Mouse (Mus musculus) testis, postnatal 14 days (tissue): ENCODE data around the gene Cyth3.

ENCODE experiments used
- DNase-seq: peaks from one replicate; pipeline ENCODE4 v3.0.0; 2021; ENCODE audit warnings: low spot score

The Cyth3 gene

DNA sequence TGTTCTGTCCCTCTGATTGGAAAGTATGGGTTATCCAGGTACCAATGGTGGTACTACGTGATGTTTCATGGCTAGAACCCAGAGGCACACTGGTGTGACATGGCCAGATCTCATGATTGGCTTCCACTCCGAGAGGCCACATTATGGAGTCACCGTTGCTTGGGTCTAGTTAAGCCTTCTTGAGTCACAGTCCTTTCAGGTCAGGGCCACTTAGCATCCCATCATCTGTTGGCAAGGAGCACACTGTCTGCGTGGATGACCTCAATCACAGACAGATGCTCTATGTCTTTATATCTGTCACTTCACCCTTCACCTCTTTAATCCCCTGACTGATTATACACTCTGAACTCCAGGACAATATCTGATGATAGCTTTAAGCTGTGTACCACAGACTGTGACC is 6.1 kb upstream of the Cyth3 start:
- DNase-seq = no peak

DNA sequence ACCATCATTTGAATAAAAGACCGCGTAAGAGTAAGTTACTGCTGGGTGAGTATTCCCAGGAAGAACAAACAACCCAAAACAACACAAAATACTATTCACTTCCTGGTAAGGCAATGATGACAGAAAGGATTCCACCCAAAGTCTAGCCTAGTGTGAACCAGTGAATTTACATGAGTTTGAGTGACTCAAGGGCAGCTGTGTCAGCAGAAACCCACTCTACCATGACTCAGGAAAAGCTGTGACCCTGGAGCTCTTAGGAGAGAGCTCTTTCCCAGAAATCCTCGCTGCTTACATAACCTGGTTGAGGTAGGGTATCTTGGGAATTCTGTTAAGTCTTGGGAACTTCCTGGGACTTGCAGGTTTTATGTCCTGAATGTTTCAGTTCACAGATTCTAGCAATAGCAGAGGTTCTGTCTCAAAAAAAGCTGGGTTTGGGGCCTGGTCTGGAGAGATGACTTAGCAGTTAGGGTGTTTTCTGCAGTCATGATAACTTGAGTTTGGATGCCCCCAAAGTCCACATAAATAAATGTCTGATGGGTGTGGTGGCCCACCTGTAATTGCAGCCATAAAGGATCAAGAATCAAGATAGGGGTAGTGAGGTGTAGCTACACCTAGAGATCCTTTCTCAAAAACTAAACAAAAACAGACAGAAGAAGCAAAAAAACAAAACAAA is 5.5 kb upstream of the Cyth3 start:
- no peak for DNase-seq

DNA sequence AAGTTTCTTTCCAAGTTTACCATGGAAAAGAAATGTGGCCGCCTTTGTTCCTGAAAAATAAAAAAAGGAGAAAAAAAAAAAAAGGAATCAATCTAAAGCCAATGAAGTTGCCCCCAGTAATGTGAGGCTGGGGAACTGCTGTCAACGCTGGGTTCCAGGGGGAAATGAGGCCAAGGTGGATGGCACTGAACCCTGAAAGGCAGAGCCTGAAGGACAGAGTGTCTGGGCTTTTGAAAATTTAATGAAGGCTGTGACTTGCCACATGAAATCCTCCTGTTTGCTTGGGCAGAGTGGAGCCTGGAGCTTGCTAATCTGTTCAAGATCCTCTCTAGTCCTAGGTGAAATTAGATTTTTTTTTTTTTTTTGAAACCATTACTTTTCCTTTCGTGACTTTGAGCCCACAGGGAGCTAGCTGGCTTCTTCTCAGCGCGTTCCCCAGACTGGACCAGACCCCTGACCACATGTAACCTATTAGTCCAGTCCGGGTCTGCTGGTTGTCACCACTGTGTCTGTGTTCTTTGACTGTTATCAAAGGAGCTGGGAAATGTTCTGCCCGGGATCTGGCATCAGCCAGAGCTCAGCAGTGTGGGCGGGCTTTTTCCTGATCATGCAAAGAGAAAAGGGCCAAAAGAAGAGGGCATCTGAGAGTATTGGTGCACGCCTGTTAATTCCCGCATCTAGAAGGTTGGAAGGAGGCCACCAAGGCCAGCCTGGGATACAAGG is 4.6 kb upstream of the Cyth3 start:
- DNase-seq = no peak

DNA sequence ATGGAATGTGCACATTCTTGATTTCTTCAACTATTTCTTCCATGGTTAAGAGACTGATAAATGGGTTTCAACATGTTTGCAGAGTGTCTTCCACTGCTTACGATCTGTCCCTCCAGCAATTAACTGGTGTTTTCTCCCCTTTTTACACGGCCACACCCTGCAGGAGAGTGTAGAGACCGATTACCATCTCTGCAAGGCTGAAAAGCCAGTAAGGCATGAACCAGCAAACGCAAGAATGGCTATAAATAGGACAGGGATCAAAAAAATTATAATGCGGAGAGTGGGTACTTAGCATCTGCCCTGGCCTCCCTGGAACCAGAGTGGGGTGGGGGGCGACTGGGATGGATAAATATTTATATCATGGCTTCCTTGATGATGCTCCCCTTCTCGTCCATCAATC is 3.7 kb upstream of the Cyth3 start:
- DNase-seq = no peak

DNA sequence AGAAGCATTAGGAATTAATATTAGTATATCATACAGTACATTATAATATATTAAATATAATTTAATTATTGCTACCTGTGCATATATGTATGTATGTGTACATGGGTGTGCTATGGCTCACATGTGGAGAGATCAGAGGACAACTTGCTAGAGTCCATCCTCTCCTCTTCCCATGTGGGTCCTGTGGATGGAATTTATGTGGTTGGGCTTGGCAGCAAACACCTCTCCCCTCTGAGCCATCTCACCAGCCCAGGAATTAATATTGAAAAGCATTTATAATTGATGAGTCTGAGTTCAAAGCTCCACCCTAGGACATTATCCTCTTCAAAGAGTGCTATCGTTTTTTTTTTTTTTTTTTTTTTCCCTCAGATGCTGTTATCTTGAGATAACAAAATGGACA is 2.1 kb upstream of the Cyth3 start:
- DNase-seq = no peak

DNA sequence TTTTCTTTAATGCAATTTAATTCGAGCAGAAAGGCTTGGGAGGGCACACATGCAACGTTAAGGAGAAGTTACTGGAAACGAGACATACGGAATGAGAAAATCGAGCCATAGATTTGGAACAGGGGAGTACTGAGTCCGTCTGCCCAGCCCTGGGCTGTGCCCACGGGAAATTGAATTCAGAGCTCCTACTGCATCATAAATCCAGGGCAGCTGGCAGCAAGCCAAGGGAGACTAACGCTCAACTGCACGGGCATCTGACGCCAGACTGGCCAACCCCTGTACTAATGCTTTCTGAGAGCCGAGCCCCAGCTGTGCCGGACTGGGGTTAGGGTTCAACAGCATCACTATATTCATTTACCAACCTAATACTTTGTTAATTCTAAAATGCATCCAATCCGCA is 1.3 kb upstream of the Cyth3 start:
- DNase-seq = no peak

DNA sequence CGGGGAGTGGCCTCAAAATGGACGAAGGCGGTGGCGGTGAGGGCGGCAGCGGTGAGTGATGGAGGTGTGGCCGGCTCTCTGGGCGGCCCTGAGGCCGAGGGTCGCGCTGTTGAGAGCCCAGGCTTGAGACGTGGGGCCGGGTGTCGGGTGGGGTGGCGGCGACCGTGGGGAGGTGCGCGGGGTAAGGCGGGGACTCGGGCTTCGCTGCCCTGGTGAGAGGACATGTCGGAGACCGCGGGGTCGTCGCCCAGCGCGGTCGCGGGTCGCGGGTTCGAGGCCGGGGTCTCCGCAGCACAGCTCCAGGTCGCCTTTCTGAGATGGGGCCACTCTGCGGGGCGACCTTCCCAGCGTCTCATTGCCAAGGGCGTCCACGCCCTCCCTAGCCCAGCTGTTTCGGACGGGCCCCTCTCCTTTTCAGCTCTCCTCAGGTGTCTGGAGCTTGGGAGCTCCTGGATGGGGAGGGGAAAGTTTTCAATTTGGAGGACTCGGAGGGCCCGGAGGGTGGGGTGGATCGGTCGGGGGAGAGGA is 440 bp downstream of the Cyth3 start:
- no peak for DNase-seq

DNA sequence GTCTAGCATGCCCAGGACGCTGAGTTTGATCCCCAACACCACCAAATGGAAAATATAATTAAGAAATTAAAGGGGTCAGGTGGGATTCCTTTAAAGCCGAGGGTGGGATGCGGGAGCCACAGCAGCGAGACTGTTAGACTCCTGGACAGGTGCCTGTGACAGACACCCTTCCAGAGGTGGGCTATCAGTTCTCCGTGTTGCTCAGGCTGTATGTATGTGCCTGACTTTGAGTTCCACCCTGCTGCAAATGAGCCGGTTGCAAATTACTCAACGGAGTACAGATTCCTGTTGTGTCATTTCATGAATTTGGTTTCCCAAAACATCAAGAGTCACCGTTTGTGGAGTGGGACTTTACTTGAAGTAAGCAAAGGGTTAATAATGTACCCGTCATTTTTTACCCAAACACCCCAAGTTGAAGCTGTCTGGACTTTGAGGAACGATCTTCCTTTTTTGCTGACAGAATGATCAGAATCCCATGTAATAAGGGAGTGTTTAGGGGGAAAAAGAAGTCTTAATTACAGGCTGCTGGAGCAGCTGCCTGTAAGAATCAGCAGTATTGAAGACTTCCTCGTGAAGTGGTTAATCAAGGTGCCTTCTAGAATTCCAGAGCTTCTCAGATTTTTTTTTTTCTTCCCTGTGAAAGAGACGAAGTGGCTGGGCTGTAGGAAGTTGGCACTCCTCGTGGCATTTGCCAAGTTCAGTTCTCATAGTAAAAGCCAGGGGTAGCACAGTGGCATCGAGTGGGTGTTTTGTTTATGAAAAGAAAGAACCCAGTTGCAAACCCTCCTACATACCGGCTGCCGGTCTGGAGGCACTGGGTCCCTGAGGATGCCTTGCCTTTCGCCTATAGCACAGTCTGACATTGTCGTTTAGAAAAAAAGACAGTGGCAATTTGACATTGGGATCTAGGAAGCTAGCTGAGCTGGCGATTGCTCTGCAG is 1.4 kb downstream of the Cyth3 start:
- no peak for DNase-seq

DNA sequence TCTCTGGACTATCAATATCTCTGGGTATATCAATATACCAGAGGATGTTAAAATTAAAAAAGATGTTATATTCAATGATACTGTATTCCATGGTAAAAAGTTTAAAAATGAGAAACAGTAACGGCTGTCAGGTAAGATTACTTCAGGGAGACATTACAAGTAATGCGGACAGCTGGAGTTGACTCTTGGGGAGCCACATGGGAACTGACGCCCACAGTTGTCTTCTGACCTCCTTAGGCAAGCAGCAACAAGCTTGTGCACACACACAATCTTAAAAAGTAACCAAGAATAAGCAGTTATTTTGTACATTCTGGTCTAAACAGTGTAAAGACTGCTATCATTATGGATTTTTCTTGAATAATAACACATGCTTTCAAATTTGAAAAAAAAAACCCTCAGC is 2.2 kb downstream of the Cyth3 start:
- DNase-seq = no peak

DNA sequence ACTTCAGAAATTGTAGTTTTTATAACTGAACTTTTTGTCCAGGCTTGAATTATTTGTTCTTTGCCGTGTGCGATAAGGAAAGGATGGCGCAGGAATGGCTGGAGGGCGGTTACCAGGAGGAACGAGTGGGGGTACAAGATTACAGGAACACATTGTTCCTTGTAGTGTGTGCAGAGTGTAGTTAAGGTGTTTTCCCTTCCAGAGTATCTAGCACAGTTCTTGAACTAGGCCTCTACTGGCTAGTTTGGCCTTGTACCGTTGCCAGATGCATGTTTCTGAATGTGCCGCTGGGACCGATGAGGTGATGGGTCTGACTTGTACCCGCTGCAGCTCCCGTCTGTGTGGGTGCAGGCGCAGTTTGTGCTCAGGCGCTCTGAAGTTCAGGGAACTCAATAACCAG is 3.2 kb downstream of the Cyth3 start:
- DNase-seq = peak; percentile 86

DNA sequence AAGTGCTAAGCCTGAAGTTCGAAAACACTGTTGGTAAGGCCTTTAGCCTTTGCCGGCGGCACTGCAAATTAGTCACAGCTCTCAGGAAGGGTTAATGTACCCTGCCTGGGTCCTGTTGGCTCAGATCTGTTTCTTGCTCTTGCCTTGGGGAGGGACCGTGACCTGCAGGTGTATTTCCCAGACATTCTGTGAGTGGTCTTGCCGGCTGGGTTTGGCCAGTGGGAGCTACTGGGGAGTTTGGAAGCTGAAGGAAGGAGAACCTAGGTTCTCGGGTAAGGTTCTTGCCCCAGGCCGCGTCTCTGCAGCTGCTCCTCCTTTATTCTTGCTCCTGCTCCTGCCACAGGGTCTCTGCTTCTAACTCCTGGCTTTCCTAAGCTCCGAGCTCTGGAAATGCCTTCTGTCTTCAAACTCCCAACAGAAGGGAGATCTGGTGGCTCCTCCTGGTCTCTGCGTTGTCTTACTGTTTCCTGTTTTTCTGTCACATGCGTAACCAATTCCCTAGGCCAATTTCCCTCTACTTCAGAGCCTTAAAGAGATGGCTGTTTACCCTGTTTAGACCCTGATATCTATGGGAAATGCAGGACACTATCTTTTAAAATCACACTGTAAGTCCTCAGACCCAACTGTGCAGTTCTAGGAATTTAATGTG is 3.8 kb downstream of the Cyth3 start:
- DNase-seq = no peak

DNA sequence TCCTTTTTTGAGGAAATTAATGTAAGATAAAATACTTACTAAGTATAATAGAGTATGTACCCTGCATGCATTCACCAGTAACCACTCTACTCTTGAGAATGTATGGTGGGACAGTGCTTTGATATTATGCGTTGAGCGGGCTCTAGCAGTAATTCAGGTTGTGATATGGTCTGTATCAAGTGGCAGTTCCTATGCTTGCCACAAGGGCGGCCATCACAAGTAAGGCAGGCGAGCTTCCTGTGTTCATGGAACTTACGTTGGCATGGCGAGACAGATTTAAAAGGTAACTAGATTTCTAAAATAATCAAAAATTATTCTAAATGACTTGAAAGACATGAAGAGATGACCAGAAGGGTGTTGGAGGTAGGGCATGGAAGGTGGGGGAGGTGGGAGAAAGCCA is 5.3 kb downstream of the Cyth3 start:
- no peak for DNase-seq

DNA sequence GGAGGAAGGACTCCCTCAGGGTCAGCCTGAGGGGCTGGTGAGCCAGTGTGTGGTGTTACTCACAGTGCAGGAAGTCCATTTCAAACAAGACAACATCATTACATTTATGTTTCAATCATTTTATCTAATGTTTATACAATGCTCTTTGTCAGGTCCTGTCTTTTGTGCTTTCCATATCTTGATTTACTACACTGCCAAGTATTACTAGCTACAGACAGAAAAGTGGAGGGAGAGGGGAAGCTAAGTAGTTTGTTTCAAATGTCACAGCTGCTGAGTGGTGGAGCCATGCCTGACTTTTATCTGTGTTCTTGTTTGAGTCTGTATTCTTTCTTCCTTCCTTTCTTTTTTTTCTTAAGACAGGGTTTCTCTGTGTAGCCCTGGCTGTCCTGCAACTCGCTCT is 5.7 kb downstream of the Cyth3 start:
- no peak for DNase-seq

DNA sequence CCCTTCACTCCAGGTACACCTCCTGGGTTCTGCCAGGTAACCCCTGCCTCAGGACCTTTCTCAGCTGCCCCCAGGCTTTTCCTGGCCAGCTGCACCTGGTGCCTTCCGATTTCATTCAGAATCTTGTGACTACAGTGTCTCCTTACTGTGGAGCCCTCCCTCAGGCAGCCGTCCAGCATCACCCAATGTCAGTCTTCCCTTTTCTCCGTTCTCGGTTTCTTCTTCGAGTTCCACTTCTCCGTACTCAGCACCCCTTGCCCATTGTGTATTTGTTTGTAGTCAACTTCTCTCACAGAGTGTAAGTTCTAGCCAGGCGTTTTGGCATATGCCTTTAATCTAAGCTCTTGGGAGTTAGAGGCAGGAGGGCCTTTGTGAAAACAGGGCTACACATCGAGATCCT is 7.4 kb downstream of the Cyth3 start:
- DNase-seq = no peak

DNA sequence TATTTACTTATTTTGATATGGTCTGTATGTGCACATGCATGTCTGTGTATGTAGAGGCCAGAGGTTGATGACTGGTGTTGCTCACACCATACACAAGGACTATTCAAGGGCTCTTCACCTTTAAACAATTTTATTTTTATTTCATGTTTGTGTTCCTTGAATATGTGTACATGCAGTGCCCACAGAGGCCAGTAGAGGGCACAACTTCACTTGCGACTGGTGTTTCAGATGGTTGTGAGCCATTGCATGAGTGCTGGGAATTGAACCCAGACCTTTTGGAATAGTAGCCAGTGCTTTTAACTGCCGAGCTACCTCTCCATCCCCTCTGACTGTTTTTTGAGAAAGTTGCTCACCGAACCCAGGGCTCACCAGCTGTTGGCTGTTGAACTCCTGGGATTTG is 8.0 kb downstream of the Cyth3 start:
- DNase-seq = no peak

DNA sequence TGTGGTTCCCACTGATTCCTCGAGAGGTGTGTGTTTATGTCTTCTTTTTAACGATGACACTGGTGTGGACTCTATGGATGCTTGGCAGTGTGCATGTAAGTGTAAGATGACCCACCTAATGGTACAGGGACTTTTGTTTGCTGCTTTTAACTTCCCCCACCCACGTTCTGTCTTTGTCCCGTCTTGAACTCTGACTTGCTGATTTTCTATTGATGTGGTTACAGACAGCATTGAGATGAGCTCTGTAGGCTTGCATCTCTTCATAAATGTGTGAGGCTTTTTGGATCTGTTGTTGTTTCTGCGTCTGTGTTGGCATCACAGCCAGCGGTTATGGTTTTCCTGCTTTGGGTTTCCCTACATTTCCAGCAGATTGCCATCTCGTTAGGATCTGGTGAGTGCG is 8.5 kb downstream of the Cyth3 start:
- DNase-seq = no peak

DNA sequence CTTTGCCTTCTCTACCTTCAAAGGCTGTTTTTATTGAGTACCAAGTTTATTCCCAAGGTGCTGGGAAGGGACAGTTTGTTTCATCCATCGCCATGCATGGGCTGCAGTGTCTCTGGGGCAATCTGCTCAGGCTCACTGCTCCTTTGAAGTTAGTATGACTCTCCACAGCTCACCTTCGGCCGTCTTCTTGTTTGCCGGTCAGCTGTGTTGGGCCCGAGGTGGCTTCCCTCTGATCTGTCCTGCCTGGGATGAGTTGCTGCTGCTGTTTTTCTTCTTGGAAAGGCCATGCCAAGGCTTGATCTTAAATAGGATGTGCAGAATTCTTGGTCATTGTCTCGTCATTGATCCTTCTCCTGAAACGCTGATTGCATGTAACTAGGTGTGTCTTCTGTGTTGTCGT is 9.3 kb downstream of the Cyth3 start:
- no peak for DNase-seq

DNA sequence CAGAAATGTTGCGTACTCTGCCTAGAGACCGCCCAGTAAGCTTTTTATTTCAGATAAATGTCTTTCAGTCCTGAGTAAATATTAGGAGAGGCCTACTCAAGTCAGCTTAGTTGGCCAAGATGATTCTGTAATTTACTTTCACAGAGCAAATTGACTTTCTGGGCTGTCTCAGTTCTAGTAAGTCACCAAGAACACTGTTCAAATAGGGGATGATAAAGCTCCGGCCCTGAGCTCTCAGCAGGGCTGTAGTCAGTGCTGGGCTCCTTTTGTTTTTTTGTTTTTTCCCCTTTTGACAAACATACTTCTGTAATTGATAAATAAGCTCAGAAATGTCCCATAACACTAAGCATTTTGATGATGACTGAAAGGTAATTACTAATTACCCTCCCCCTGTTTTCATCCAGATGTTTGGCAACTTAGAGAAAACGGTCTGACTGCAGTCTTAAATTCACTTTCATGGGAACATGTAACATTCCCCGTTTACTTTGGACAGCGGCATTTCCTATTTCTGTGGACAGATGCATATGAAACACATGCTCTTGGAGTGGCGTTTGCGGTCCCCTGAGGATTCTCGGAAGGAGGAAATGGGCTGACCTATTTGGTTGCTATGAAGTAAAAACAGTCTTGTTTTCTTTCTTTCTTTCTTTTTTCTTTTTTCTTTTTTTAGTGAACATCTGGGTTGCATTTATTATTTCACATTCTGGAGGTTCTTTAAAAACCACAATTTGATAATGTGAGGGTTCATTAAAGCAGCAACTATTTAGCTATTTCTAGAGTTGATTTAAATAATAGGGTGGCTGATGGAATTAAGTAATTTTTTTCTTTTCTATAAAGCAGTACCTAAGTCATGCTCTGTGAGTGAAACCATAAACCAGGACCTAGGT is 10.7 kb downstream of the Cyth3 start:
- DNase-seq = no peak

DNA sequence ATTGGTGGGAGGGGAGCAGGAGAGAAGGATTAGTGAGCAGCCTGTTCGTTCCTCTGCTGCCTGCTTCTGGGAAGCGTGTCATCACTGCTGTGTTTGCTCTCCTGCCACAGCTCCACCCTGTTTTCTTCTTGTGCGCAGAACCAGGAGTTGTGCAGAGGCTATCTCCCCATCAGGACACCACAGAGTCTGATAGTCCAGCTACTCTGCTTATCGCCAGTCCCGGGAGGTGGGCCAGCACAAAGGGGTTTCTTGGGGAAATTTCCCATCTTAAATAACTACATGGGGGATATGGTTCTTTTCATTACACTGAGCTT is 11.3 kb downstream of the Cyth3 start:
- no peak for DNase-seq

DNA sequence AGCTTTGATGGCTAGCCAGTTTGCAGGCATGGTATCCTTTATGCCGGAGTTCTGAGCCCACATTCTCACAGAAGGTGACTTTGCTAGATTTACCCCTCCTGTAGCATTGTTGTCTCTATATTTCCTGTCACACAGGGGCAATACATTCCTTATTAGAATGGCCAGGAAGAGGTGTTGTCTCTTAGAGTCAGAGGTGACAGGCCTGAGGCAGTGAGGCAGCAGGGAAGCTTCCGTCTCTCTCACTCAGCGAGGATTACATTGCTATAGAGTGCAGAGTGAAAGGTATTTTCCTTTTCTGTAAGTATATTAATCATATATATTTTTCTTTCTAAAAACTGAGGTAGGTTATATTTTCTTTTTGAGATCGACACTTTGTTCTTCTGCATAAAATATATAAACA is 11.6 kb downstream of the Cyth3 start:
- DNase-seq = no peak

DNA sequence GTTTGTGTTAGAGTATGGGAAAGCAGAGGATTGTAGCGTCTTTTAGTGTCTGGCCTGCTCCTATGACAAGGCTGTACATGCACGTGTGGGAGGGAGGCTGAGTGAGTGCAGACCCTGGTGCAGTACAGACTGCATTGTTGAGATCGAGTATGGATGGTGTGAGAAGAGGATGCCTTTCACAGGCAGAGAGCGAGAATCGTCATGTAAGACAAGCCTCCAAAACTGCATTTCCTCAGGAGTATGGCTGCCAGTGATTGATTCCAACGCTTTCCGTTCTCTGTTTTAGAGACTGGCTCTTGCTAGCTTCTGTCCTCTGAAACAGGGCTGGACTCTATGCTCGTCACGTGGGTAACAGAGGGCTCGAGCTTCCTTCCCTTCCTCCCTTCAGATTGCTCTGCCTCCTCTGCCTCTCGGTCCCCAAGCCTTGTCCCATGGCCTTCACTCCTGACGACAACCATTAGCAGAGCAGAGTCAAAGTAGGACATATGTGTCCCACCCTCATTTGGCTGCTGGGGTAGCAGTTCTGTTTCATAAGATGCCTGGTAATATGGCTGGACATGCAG is 12.4 kb downstream of the Cyth3 start:
- no peak for DNase-seq
